Mouse (Mus musculus): ENCODE data around the gene Gramd1b. TPM values are rescaled to one million over a fixed set of nuclear protein-coding genes. Genes with fewer than 3 reads are reported as not detected.
"Not testable (repeated sequence)": the region's sequence is repeated elsewhere in the genome, so short reads cannot be mapped to it uniquely, and the experiment has no call there.

The Gramd1b gene
- total RNA-seq, 1 experiment from 2014 or later: 38.8 TPM

DNA sequence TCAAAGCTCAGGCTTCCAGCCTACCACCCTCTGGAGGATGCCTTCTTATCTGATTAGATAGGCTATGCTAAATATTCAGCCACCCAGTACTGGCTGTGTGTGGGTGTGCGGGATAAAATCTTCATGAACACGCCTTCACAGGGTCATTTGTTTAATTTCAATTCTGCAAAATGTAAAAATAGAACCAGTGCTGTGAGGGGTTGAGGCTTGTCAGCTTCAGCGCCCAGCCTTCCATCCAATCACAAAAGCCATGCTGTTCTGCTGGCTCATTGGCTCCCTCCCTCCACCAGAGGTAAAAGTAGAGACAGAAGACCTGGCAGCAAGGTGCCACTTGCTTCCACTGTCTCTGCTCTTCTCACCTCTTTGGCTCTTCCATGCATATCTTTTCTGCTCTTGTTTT, 4.3 kb downstream of the Gramd1b start:
- no peak for ATAC-seq (replicated peaks; ENCODE audit: insufficient number of reproducible peaks, low FRiP score, low TSS enrichment, poor library complexity, severe bottlenecking)

DNA sequence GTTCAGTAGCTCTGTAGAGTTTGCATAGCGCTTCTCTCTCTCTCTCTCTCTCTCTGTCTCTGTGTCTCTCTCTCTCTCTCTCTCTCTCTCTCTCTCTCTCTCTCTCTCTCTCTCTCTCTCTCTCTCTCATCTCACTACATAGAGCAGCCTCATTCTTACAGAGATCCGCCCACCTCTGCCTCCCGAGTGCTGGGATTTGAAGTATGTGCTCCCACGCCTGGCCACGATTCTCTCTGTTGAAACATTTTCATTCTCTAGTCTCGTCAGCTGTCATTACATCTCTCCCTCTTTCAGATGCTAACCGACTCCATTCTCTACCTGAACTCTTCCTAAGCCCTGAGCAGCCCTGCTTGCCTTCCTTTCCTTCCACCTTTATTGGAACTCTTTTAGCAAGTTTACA, 9.0 kb downstream of the Gramd1b start:
- ATAC-seq (replicated peaks; ENCODE audit: insufficient number of reproducible peaks, low FRiP score, low TSS enrichment, poor library complexity, severe bottlenecking): no peak

DNA sequence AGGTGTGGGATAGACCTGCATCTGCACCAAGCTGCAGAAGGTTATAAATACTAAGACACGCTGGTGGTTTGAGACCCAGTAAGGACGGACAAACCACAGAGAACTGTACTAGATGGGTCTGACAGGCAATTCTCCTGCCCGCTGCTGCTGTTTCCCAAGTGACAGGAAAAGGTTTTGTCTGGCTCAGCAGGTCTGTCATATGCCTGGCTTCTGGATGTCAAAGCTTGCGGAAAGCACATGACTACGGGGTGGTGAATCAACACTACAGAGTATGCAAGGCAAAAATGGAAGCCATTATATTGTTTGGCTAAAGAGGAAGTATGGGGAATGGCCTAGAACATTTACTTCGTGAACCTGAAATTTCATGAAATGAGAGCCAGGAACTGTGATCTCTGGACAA, 10.1 kb downstream of the Gramd1b start:
- no peak for ATAC-seq (replicated peaks; ENCODE audit: insufficient number of reproducible peaks, low FRiP score, low TSS enrichment, poor library complexity, severe bottlenecking)

DNA sequence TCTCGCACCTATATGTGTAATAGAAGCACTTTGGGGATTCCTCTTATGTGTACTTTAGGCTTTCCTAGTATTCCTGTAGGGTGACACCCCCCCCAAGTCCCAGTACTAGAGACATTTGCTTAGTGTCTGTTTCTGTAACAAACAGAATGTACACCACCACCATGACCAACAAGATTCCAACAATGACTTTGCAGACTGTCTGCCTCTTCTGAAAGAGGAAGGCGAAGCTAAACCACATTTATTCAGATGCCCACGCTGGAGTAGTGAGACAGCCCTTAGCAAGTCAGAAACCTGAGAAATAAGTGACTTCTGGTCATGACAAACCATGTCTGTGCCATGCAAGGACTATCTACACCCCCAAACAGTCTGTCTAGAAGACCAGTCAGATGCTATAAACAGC, 11.9 kb downstream of the Gramd1b start:
- ATAC-seq (replicated peaks; ENCODE audit: insufficient number of reproducible peaks, low FRiP score, low TSS enrichment, poor library complexity, severe bottlenecking): no peak

DNA sequence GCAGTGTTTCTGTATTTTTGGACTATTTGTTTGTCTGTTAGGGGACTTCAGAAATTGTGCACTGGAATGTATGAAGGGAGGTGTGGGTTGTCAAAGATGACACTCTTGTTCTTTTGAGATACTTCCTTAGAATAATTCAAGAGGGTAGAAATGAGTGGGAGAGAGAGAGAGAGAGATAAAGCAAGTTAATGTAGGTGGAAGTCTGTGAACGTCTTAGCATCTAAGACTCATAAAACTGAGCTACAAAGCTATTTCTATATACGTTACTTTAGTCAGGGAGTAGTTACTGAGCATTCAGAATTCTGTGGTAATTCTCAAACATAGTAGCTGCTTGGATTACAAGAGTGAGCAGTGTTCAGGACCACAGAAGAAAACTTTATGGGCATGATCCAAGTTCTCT, 19.2 kb downstream of the Gramd1b start:
- ATAC-seq (replicated peaks; ENCODE audit: insufficient number of reproducible peaks, low FRiP score, low TSS enrichment, poor library complexity, severe bottlenecking): no peak

DNA sequence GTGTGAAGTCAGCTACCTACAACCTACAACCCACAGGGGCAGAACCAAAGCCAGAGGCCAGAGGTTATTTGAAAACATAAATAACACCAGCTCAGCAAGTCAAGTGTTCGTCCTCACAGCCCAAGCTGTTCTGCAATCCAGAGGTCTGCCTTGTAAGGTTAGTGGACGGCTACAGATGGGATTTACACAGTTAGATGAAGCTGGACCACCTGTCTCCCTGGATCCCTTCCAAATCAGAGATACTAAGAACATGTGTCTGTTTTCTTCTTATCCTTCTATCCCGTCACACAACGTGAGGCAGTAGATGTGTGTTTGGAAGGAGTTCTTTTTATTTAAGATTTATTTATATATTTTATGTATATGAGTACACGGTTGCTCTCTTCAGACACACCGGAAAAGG, 21.7 kb downstream of the Gramd1b start:
- ATAC-seq (replicated peaks; ENCODE audit: insufficient number of reproducible peaks, low FRiP score, low TSS enrichment, poor library complexity, severe bottlenecking): no peak

DNA sequence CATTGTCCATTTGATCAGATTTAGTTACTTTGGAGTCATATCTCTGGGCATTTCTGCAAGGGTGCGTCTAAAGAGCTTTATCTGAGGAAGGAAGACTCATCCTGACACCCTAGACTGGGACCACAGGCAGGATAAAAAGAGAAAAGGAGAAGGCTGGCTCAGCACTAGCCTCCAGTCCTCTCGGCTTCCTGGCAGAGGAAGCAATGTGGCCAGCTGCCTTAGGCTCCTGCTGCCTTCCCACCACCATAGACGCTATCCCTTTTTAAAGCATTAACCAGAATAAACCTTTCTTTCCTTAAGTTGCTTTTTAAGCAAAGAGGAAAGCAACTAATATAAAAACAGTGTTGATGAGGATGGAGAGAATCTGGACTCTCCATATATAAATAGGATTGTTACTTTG, 24.6 kb downstream of the Gramd1b start:
- ATAC-seq (replicated peaks; ENCODE audit: insufficient number of reproducible peaks, low FRiP score, low TSS enrichment, poor library complexity, severe bottlenecking): no peak

DNA sequence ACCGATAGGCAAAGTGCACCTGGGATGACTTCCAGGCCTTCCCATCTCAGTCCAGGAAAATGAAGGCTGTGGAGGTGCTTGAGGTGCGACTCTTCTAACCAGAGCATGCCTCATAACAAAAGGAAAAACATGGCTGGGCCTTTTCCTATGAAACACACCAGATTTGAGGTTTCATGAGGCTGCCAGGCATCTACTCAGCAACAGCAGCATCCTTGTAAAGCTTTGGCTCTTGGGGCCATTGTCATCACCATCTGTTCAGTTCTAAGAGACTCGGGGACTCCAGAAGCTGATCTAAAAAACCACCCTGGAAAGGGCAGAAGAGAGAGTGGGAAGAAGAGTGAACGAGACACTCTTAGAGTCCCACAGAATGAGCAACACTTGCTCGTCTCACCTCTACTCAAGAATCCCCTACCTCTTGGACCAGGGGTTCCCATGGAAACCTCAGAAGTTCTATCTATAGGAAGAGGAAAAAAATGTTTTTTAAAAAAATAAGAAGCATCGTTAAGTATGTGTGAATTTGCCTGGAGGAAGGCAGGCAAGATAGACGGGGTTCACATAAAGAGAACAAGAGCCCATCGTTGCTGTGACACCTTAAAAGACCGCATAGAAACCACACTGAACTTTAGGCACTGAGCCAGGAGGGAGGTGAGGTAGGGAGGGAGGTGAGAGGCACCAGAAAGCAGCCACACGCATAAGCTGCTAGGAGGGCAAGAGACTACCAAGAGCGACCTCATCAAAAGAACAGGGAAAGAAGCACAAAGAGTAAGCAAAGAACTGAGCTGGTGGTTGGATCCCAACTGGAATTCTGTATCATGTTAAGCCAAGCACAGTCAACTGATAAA, 25.5 kb downstream of the Gramd1b start:
- no peak for ATAC-seq (replicated peaks; ENCODE audit: insufficient number of reproducible peaks, low FRiP score, low TSS enrichment, poor library complexity, severe bottlenecking)

DNA sequence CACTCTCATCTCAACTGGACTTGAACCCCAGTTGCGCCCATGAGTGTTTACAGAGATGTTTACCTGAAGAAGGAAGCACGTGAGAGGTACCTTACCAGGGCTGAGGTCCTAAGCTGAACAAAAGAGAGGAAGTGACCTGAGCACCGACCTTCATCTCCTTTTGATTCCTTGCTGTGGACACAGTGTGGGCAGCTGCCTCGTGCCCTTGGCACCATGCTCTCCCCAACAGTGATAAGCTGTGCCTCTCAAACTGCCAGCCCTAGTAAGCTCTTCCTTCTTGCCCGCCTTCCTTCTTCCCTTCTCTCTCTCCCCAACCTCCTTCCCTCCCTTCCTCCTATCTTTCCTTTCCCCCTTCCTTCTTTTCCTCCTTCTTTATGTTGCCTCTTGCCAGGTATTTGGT, 26.3 kb downstream of the Gramd1b start:
- ATAC-seq (replicated peaks; ENCODE audit: insufficient number of reproducible peaks, low FRiP score, low TSS enrichment, poor library complexity, severe bottlenecking): no peak

DNA sequence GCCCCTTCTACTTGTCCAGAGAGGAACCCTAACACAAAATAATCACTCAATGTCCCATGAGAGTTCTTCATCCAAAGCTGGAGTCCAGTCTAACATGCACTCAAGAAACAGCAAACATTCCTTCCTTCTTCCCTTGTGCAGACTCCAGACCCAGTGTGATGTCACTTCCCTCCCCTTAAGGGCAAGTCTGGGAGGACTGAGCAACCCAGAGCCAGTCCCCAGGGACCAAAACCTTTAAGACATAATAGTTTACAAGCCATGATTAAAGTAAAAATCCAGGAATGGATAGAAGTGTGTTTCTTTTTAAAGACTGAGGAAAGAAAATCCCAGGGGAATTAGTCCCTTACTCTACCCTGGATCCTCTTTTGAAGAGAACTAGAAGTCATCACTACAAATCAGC, 30.5 kb downstream of the Gramd1b start:
- ATAC-seq (replicated peaks; ENCODE audit: insufficient number of reproducible peaks, low FRiP score, low TSS enrichment, poor library complexity, severe bottlenecking): no peak

DNA sequence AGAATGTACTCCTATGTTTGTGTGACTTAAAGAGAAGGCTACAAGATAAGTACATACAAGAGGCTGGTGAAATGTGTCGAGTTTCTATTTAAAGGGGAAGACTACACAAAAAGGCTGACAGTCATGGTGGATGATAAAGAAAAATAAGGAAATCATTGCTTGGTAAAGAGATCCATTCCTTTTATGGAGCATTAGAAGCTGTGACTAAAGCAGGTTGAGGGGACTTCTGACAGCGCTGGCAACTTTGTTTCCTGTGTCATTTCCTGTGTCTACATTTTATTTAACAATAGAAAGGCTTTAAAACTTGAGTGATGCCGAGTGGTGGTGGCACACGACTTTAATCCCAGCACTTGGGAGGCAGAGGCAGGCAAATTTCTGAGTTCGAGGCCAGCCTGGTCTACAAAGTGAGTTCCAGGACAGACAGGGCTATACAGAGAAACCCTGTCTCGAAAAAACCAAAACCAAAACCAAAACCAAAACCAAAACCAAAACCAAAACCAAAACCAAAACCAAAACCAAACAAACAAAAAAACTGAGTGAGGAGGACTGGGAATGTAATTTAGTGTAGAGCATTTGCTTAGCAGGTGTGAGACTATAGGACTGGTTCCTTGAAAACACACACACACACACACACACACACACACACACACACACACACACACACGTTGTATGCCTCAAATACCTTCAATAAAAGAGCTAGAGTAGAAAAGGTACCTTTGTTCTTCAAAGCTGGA, 48.7 kb downstream of the Gramd1b start:
- ATAC-seq (replicated peaks; ENCODE audit: insufficient number of reproducible peaks, low FRiP score, low TSS enrichment, poor library complexity, severe bottlenecking): not testable (repeated sequence)

DNA sequence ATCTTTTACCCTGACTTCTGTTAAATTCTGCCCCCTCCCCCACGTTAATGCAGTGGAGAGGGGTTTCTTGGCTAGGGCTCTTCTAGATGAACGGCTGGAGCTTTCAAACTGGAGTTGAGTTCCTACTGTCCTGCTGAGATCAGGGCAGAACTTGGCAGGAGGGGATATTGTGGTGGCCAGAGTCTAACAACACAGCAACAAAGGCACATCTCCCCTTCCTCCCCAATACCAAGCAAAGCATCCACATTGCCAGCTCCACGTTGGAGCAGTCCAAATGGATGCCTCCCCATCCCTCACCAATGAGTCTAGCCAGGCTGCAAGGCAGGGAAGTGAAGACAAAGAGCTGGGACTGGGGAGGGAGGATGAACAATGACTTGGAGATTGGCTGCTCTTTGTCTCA, 49.9 kb downstream of the Gramd1b start:
- no peak for ATAC-seq (replicated peaks; ENCODE audit: insufficient number of reproducible peaks, low FRiP score, low TSS enrichment, poor library complexity, severe bottlenecking)

DNA sequence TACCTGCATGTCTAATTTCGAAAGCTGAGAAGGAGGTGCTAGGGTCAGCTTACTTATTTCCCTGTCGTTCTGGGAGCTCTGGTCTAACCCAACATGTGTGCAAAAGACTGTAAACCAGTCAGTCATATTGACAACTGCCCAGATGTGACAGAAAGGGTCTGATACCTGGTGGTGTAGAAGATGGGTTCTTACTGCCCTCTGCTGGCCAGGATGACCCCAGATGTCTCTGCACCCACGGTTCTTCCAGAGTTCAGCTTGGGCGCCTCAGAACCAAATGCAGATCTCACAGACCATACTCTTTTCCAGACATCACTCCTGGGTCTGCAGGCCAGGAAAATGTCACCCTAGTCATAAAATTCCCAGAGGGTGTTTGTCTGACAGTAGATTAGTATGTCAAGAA, 51.9 kb downstream of the Gramd1b start:
- ATAC-seq (replicated peaks; ENCODE audit: insufficient number of reproducible peaks, low FRiP score, low TSS enrichment, poor library complexity, severe bottlenecking): peak; percentile 79

DNA sequence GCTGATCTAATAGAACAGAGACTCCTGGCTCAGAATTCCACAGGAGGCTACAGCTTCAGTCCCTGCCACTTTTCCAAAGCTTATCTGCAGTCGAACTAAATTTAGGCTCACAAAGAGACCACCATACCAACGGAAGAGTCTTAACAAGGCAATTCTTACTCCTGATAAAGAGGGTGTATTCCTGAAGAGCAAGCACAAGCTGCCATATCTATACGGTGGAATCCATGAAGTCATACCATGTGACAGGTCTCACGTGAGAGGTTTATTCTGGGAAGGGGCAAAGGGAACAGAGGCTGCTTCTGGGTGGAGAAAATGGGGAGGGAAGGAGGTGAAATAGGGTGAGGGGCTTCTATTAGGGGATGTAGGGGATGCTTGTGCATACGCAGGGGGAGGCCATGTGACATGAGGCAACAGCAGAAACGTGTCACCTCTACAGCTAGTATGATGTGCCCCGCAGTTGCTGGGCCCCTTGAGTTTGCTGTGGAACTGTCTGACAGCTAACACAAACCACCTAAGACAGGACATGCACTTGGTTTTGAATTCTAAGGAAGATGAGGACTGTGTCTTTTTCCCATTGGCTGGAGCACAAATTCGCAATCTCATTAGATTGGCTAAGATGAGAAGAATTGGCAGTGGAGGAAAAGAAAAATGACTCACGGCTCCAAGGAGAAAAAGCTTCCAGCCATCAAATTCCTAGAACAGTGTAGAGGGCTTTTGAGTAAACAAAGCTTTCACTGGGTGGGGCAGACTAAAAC, 52.9 kb downstream of the Gramd1b start:
- ATAC-seq (replicated peaks; ENCODE audit: insufficient number of reproducible peaks, low FRiP score, low TSS enrichment, poor library complexity, severe bottlenecking): no peak

DNA sequence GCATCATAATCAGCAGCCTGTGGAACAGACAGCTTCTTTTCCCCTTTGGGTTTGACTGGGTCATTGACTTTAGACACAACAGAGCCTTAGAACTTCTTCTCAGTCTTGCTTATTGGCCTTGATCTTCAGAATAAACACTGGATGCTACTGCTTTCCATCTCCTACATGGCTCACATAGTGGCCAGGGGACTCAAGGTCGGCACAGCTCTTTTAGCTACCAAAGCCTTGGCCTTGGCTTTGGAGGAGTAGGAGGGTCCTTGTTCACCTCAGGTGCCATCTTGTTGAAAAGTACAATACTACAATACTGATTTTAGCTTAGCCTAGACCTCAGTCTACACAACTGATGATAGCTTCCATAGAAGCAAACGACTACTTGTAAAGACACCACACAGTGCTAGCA, 53.6 kb downstream of the Gramd1b start:
- no peak for ATAC-seq (replicated peaks; ENCODE audit: insufficient number of reproducible peaks, low FRiP score, low TSS enrichment, poor library complexity, severe bottlenecking)

DNA sequence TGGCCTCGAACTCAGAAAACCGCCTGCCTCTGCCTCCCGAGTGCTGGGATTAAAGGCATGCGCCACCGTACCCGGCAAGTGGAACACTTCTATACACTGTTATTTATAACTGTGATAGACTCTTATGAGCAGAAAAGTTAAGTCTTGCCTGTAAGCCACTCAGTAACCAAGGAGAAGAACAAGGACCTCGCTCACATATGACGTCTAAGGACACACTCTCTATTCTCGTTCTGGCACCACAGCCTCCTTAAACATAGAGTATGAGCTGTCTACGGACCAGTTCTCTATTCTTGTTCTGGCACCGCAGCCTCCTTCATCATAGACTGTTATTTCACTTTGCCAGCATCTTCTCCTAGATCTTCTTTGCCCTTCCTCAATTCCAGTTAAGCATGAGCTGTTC, 55.1 kb downstream of the Gramd1b start:
- ATAC-seq (replicated peaks; ENCODE audit: insufficient number of reproducible peaks, low FRiP score, low TSS enrichment, poor library complexity, severe bottlenecking): no peak

DNA sequence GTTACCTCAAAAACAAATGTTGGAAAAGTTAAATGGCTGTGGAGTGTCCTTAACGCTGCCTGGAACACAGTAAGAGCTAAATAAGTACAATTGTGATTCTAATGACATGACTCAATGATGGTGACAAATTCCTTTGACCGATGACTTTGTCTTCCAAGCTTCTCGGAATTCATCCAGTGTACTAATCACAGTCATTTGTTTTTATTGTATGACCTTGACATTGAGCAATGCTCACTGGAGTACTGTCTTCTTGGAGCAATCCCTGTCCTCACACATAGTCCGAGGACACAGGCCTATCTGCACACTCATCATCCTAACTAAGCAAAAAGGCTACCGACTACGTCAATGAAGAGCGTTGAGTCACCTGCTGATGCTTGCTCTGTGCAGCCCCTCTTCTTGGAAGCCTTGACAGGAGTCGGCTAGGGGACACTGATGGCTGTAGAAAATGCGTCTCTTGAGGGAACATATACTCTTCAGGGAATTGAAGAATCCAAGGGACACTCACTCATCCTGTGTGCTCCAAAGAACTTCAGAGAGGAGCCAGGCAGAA, 58.1 kb downstream of the Gramd1b start:
- no peak for ATAC-seq (replicated peaks; ENCODE audit: insufficient number of reproducible peaks, low FRiP score, low TSS enrichment, poor library complexity, severe bottlenecking)

DNA sequence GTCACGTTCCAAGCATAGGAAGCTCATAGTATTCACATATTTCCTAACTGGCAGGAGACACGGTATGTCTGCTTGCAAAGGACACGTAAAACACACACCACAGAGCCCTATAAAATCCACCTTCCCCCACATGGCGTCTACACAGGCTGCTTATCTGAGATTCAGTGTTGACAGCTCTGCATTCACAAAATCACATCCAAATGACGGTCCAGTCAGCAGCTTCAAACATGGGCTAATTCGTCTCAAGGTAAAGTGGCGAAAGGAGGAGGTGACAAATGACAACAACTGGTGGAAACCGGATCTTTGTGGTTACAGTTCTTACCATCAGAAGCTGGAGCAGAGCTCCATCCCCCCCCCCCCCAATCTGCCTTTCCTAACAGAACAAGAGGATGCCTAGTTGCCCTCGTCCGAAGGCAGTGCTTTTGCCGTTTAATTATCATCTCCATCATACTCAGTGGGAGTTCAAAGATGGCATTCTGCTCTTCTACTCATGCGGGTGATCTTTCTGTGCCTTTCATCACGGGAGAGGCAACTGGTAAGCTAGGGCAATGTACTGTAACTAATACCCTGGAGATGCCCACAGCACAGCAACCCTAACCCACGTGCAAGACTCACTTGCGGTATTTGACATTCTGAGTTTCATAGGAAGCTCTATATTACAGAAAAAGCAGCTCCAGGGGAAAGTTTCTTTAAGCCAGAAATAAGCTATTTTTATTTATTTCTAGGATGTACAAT, 61.6 kb downstream of the Gramd1b start:
- no peak for ATAC-seq (replicated peaks; ENCODE audit: insufficient number of reproducible peaks, low FRiP score, low TSS enrichment, poor library complexity, severe bottlenecking)

DNA sequence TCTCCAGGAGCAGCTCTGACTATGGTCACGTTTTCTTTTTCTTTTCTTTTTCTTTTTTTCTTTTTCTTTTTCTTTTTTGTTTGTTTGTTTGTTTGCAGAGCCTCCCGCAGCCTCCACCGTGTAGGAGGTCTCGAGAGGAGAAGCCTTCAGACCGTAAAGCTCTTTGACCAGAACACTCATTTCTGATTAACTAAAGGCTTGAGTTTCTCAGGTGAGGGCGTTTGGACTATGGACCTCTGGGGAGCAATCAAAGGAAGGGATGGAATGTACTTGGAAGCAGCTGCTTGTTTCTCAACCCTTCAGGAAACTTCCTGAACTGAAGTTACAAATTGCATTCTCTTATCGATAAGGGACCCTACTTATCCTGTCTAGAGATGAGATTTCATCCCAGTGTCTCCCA, 64.4 kb downstream of the Gramd1b start:
- ATAC-seq (replicated peaks; ENCODE audit: insufficient number of reproducible peaks, low FRiP score, low TSS enrichment, poor library complexity, severe bottlenecking): no peak
